Mouse (Mus musculus): ENCODE data around the gene Bmp7. TPM values are rescaled to one million over a fixed set of nuclear protein-coding genes. Genes with fewer than 3 reads are reported as not detected.
A peak's percentile ranks its signal among the peaks of the same experiment; 100 is the strongest.

Gene Bmp7
- polyA plus RNA-seq, 1 experiment, result 15.4 TPM

DNA sequence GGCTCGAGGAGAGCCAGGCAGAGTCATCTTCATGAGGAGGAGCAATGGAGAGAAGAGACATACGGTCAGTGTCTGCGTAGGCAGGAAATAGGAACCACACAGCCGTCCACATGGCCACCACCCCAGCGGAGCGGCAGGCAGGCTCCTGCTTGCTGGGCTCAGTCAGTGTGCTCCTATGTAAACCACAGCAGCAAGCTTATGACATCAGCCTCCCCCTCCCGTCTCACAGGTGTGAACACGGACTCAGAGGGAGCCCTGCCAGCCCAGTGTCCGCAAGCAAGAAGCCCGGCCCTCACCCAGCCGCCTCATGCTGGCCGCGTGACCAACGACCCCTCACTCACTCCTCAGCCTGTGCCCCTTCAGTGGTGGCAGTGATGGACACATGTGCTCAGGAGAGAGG is 78.5 kb downstream of the Bmp7 start:
- no peak overlapping the region for H3K4me3 ChIP-seq (ENCODE audit: low read depth, low read length)
- TF ChIP-seq POLR2A (IDR thresholded peaks at IDR 0.05; ENCODE audit: insufficient read depth, low read length) (no peak), EP300 (IDR thresholded peaks at IDR 0.05; ENCODE audit: insufficient read depth, low read depth, low read length) (no peak), CTCF (IDR thresholded peaks at IDR 0.05; ENCODE audit: low read depth, low read length) (no peak)
- no peaks in the 10 kb centered on the region for H3K36me3 ChIP-seq (ENCODE audit: control insufficient read depth, insufficient read depth, low read length, poor library complexity, severe bottlenecking)
- no peaks in the 10 kb centered on the region for H3K27me3 ChIP-seq (ENCODE audit: control insufficient read depth, insufficient read depth, low read length, poor library complexity, severe bottlenecking)
- H3K4me1 ChIP-seq (ENCODE audit: control insufficient read depth, insufficient read depth, low read length), result peaks cover 11% of the 10 kb centered on the region
- no peaks in the 10 kb centered on the region for H3K9me3 ChIP-seq (replicated peaks; ENCODE audit: control insufficient read depth, insufficient read depth, low read length, poor library complexity, severe bottlenecking)
- no peak overlapping the region for H3K27ac ChIP-seq (ENCODE audit: insufficient read depth, low read length)
- no peak overlapping the region for H3K9ac ChIP-seq (ENCODE audit: low read depth, poor library complexity, severe bottlenecking)

DNA sequence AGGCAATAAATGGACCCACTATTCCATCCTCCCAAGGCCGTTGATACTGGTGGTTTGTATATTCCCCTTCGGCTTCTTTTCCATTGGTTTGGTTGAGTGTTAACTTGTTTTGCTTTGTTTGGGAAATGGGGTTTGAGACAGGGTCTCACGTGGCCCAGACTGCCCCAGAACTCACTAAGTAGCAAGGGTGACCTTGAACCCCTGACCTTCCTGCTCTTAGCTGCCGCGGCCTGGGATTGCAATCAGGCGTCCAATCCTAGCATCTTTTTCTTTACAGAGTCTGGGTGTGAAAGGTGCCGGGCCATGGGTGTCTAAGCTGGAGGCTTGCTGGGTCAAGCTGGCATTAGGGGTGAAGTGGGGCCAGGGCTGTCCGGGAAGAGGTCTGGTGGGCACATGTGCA is 79.5 kb downstream of the Bmp7 start:
- Histone ChIP-seq H3K27me3 (ENCODE audit: control insufficient read depth, insufficient read depth, low read length, poor library complexity, severe bottlenecking) (no peaks in the 10 kb centered on the region), H3K4me1 (ENCODE audit: control insufficient read depth, insufficient read depth, low read length) (peaks cover 6% of the 10 kb centered on the region), H3K9ac (ENCODE audit: low read depth, poor library complexity, severe bottlenecking) (no peak overlapping the region), H3K9me3 (replicated peaks; ENCODE audit: control insufficient read depth, insufficient read depth, low read length, poor library complexity, severe bottlenecking) (no peaks in the 10 kb centered on the region), H3K27ac (ENCODE audit: insufficient read depth, low read length) (no peak overlapping the region), H3K4me3 (ENCODE audit: low read depth, low read length) (no peak overlapping the region), H3K36me3 (ENCODE audit: control insufficient read depth, insufficient read depth, low read length, poor library complexity, severe bottlenecking) (no peaks in the 10 kb centered on the region)
- no peak for TF ChIP-seq POLR2A (IDR thresholded peaks at IDR 0.05; ENCODE audit: insufficient read depth, low read length)

DNA sequence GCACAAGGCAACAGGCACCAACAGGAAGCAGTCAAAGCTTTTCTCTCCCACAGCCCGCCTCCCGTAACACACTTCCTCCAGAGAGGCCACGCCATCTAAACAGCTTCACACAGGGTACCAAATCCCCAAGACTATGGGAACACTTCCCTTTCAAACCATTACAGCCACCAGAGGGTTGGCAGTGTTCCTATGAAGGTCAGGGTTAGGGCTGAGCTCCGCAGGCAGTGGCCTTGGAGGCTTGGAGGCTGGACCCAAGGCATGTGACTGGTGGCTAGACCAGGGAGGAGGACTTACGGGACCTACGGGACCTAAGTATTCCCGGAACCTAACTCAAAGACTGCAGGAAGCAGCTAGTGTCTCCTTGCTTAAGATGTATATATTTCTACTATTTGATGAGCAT is 80.0 kb downstream of the Bmp7 start:
- H3K27me3 ChIP-seq (ENCODE audit: control insufficient read depth, insufficient read depth, low read length, poor library complexity, severe bottlenecking), result no peaks in the 10 kb centered on the region
- TF ChIP-seq EP300 (IDR thresholded peaks at IDR 0.05; ENCODE audit: insufficient read depth, low read depth, low read length), result no peak
- TF ChIP-seq POLR2A (IDR thresholded peaks at IDR 0.05; ENCODE audit: insufficient read depth, low read length), result no peak
- TF ChIP-seq CTCF (IDR thresholded peaks at IDR 0.05; ENCODE audit: low read depth, low read length), result no peak
- H3K4me1 ChIP-seq (ENCODE audit: control insufficient read depth, insufficient read depth, low read length), result peaks cover 6% of the 10 kb centered on the region
- no peak overlapping the region for H3K9ac ChIP-seq (ENCODE audit: low read depth, poor library complexity, severe bottlenecking)
- no peaks in the 10 kb centered on the region for H3K9me3 ChIP-seq (replicated peaks; ENCODE audit: control insufficient read depth, insufficient read depth, low read length, poor library complexity, severe bottlenecking)
- no peak overlapping the region for H3K4me3 ChIP-seq (ENCODE audit: low read depth, low read length)
- no peak overlapping the region for H3K27ac ChIP-seq (ENCODE audit: insufficient read depth, low read length)
- no peaks in the 10 kb centered on the region for H3K36me3 ChIP-seq (ENCODE audit: control insufficient read depth, insufficient read depth, low read length, poor library complexity, severe bottlenecking)

DNA sequence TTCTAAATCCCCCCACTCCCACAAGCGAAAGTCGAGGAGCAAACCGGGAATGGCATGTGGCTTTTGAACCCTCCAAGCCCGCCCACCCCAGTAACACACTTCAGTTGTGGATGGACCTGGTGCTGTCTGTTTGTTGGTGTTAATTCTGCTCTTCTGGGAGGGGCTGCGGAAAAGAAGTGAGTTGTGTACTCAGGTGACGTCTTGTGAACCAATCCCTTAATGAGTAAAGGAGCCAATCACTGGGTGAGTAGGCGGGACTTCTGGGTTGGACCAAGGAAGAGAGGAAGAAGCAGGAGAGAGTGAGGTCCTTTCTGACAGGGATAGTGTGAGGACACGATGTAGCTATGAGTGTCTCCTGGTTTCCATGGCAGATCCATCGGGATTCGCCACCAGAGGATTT is 83.1 kb downstream of the Bmp7 start:
- TF ChIP-seq EP300 (IDR thresholded peaks at IDR 0.05; ENCODE audit: insufficient read depth, low read depth, low read length), result no peak
- TF ChIP-seq CTCF (IDR thresholded peaks at IDR 0.05; ENCODE audit: low read depth, low read length), result no peak
- peak; percentile 35 for TF ChIP-seq POLR2A (IDR thresholded peaks at IDR 0.05; ENCODE audit: insufficient read depth, low read length)
- H3K4me3 ChIP-seq (ENCODE audit: low read depth, low read length), result peak overlapping the region; percentile 20
- no peak overlapping the region for H3K27ac ChIP-seq (ENCODE audit: insufficient read depth, low read length)
- no peak overlapping the region for H3K9ac ChIP-seq (ENCODE audit: low read depth, poor library complexity, severe bottlenecking)
- no peaks in the 10 kb centered on the region for H3K27me3 ChIP-seq (ENCODE audit: control insufficient read depth, insufficient read depth, low read length, poor library complexity, severe bottlenecking)
- H3K9me3 ChIP-seq (replicated peaks; ENCODE audit: control insufficient read depth, insufficient read depth, low read length, poor library complexity, severe bottlenecking), result no peaks in the 10 kb centered on the region
- H3K4me1 ChIP-seq (ENCODE audit: control insufficient read depth, insufficient read depth, low read length), result no peaks in the 10 kb centered on the region
- no peaks in the 10 kb centered on the region for H3K36me3 ChIP-seq (ENCODE audit: control insufficient read depth, insufficient read depth, low read length, poor library complexity, severe bottlenecking)

DNA sequence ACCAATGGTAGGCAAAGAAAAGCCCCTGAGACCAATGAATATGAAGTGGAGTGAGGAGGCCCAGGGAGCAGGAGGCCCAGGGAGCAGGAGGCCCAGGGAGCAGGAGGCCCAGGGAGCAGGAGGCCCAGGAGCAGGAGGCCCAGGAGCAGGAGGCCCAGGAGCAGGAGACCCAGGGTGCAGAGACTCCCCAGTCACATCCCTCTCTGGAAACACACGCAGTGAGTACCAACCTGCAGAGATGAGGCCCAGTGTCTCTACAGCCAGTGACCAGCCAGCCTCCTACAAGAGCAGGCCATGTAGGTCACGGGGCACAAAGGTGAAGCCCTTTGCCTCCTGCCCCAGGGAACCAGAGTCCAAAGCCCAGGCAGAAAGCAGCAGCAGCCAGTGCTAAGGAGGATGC is 83.6 kb downstream of the Bmp7 start:
- H3K27me3 ChIP-seq (ENCODE audit: control insufficient read depth, insufficient read depth, low read length, poor library complexity, severe bottlenecking), result no peaks in the 10 kb centered on the region
- no peaks in the 10 kb centered on the region for H3K36me3 ChIP-seq (ENCODE audit: control insufficient read depth, insufficient read depth, low read length, poor library complexity, severe bottlenecking)
- H3K4me3 ChIP-seq (ENCODE audit: low read depth, low read length), result peak overlapping the region; percentile 20
- H3K4me1 ChIP-seq (ENCODE audit: control insufficient read depth, insufficient read depth, low read length), result no peaks in the 10 kb centered on the region
- H3K9me3 ChIP-seq (replicated peaks; ENCODE audit: control insufficient read depth, insufficient read depth, low read length, poor library complexity, severe bottlenecking), result no peaks in the 10 kb centered on the region
- no peak overlapping the region for H3K9ac ChIP-seq (ENCODE audit: low read depth, poor library complexity, severe bottlenecking)
- H3K27ac ChIP-seq (ENCODE audit: insufficient read depth, low read length), result no peak overlapping the region
- TF ChIP-seq EP300 (IDR thresholded peaks at IDR 0.05; ENCODE audit: insufficient read depth, low read depth, low read length), result no peak
- TF ChIP-seq CTCF (IDR thresholded peaks at IDR 0.05; ENCODE audit: low read depth, low read length), result no peak
- TF ChIP-seq POLR2A (IDR thresholded peaks at IDR 0.05; ENCODE audit: insufficient read depth, low read length), result no peak

DNA sequence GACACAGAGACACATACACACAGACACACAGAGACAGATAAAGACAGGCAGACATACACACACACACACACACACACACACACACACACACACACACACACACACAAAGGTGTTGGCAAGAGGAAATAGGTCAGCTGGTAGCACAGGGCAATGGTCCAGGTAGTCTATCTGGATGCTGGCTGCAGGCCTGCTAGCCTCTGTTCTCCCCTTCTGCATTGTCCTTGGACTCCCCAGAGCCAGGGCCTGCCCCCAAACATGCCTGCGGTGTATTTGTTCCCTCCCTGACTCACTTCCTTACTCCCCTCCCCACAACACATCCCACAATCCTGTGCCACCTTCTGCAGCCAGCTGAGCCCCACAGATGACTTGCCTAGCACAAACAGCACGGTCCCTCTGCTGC is 86.0 kb downstream of the Bmp7 start:
- TF ChIP-seq POLR2A (IDR thresholded peaks at IDR 0.05; ENCODE audit: insufficient read depth, low read length), result no peak
- no peak for TF ChIP-seq EP300 (IDR thresholded peaks at IDR 0.05; ENCODE audit: insufficient read depth, low read depth, low read length)
- TF ChIP-seq CTCF (IDR thresholded peaks at IDR 0.05; ENCODE audit: low read depth, low read length), result no peak
- Histone ChIP-seq H3K4me1 (ENCODE audit: control insufficient read depth, insufficient read depth, low read length) (no peaks in the 10 kb centered on the region), H3K27ac (ENCODE audit: insufficient read depth, low read length) (no peak overlapping the region)

More for the DNA sequence above, 86.0 kb downstream of the Bmp7 start:
- Histone ChIP-seq H3K4me3 (ENCODE audit: low read depth, low read length) (no peak overlapping the region), H3K9me3 (replicated peaks; ENCODE audit: control insufficient read depth, insufficient read depth, low read length, poor library complexity, severe bottlenecking) (no peaks in the 10 kb centered on the region), H3K36me3 (ENCODE audit: control insufficient read depth, insufficient read depth, low read length, poor library complexity, severe bottlenecking) (no peaks in the 10 kb centered on the region), H3K9ac (ENCODE audit: low read depth, poor library complexity, severe bottlenecking) (no peak overlapping the region), H3K27me3 (ENCODE audit: control insufficient read depth, insufficient read depth, low read length, poor library complexity, severe bottlenecking) (no peaks in the 10 kb centered on the region)

Measured in ES-Bruce4 (cell line).